Mouse (Mus musculus): ENCODE results near the gene Lingo4. TPM values are rescaled to one million over a fixed set of nuclear protein-coding genes. Genes with fewer than 3 reads are reported as not detected.

The Lingo4 gene
- polyA plus RNA-seq, 1 experiment from 2014 or later = 0.37 TPM

Other genes with a start within 250 kb of the Lingo4 start
- gene Gm10696, start 220.3 kb upstream of the Lingo4 start, polyA plus RNA-seq (2014; fragmentation: Nextera tagmentation; extraction: Ambion mirVana) = not detected in 2 replicates
- not detected in 2 replicates for gene Gm5286, start 201.8 kb upstream of the Lingo4 start, polyA plus RNA-seq (2014; fragmentation: Nextera tagmentation; extraction: Ambion mirVana)
- gene Gm4778, start 134.5 kb upstream of the Lingo4 start, polyA plus RNA-seq (2014; fragmentation: Nextera tagmentation; extraction: Ambion mirVana) = not detected in 2 replicates
- 12.8 and 14.5 TPM in 2 replicates for gene Them4, start 88.4 kb upstream of the Lingo4 start, polyA plus RNA-seq (2014; fragmentation: Nextera tagmentation; extraction: Ambion mirVana)
- gene Them5, start 56.4 kb upstream of the Lingo4 start, polyA plus RNA-seq (2014; fragmentation: Nextera tagmentation; extraction: Ambion mirVana) = 0.11 TPM in 1 of 2 replicates, not detected in the other
- gene C2cd4d, start 36.1 kb upstream of the Lingo4 start, polyA plus RNA-seq (2014; fragmentation: Nextera tagmentation; extraction: Ambion mirVana) = 0.87 and 1.4 TPM in 2 replicates
- 0.10 and 0.14 TPM in 2 replicates for gene Rorc, start 25.7 kb upstream of the Lingo4 start, polyA plus RNA-seq (2014; fragmentation: Nextera tagmentation; extraction: Ambion mirVana)
- gene Tdrkh, start 14.8 kb downstream of the Lingo4 start, polyA plus RNA-seq (2014; fragmentation: Nextera tagmentation; extraction: Ambion mirVana) = 55.3 and 63.2 TPM in 2 replicates
- 71.1 and 73.3 TPM in 2 replicates for gene Mrpl9, start 44.8 kb downstream of the Lingo4 start, polyA plus RNA-seq (2014; fragmentation: Nextera tagmentation; extraction: Ambion mirVana)
- 0.12 TPM in 1 of 2 replicates, not detected in the other for gene Oaz3, start 45.4 kb downstream of the Lingo4 start, polyA plus RNA-seq (2014; fragmentation: Nextera tagmentation; extraction: Ambion mirVana)
- 150 and 154 TPM in 2 replicates for gene Celf3, start 79.8 kb downstream of the Lingo4 start, polyA plus RNA-seq (2014; fragmentation: Nextera tagmentation; extraction: Ambion mirVana)
- 15.3 TPM in 2 replicates for gene Riiad1, start 81.8 kb downstream of the Lingo4 start, polyA plus RNA-seq (2014; fragmentation: Nextera tagmentation; extraction: Ambion mirVana)
- 39.4 and 43.0 TPM in 2 replicates for gene Snx27, start 184.2 kb downstream of the Lingo4 start, polyA plus RNA-seq (2014; fragmentation: Nextera tagmentation; extraction: Ambion mirVana)
- gene Gm10972, start 244.6 kb downstream of the Lingo4 start, polyA plus RNA-seq (2014; fragmentation: Nextera tagmentation; extraction: Ambion mirVana) = not detected in 2 replicates